Mouse (Mus musculus) midbrain, embryonic 13.5 days (tissue): ENCODE measurements around the gene M1ap. TPM values are rescaled to one million over a fixed set of nuclear protein-coding genes. Genes with fewer than 3 reads are reported as not detected.

Experiments
- ATAC-seq: fragments of 200-750 bp; cut with Nextera tagmentation; 2 replicates; pipeline ENCODE4 v1.8.0; 2017; ENCODE audit warnings: mild to moderate bottlenecking, moderate TSS enrichment, moderate library complexity
- H3K27ac ChIP-seq: fragments of 300-500 bp; sonication (generic); 2 replicates; pipeline ENCODE4 v1.5.1; 2015; ENCODE audit warnings: inconsistent platforms, mild to moderate bottlenecking, moderate library complexity
- H3K27me3 ChIP-seq: fragments of 300-500 bp; sonication (generic); 2 replicates; pipeline ENCODE4 v1.6.1; 2015; ENCODE audit warnings: mild to moderate bottlenecking, inconsistent platforms
- H3K36me3 ChIP-seq: fragments of 300-500 bp; sonication (generic); 2 replicates; pipeline ENCODE4 v1.6.1; 2015; ENCODE audit warnings: mild to moderate bottlenecking, inconsistent platforms
- H3K4me1 ChIP-seq: fragments of 300-500 bp; sonication (generic); replicated peaks from 2 replicates; pipeline ENCODE4 v1.6.1; 2015; ENCODE audit warnings: inconsistent platforms
- H3K4me2 ChIP-seq: fragments of 300-500 bp; sonication (generic); replicated peaks from 2 replicates; pipeline ENCODE4 v1.6.1; 2015; ENCODE audit warnings: moderate library complexity, mild to moderate bottlenecking, inconsistent platforms
- H3K4me3 ChIP-seq: fragments of 300-500 bp; sonication (generic); replicated peaks from 2 replicates; pipeline ENCODE4 v1.5.1; 2015; ENCODE audit warnings: mild to moderate bottlenecking, inconsistent platforms
- H3K9ac ChIP-seq: fragments of 300-500 bp; sonication (generic); replicated peaks from 2 replicates; pipeline ENCODE4 v1.6.1; 2015; ENCODE audit warnings: mild to moderate bottlenecking, inconsistent platforms
- H3K9me3 ChIP-seq: fragments of 300-500 bp; sonication (generic); 2 replicates; pipeline ENCODE4 v1.6.1; 2016; ENCODE audit warnings: mild to moderate bottlenecking, inconsistent platforms
- WGBS: fragments of 180-500 bp; shearing (Covaris S2); methylation state at CpG from one replicate; pipeline ENCODE4 v1.1.7; 2015; 5-methylcytosine and 5-hydroxymethylcytosine counted together
- polyA plus RNA-seq: library from polyadenylated mRNA; unstranded; fragments of >200 nt; fragmentation: Nextera tagmentation; extraction: Ambion mirVana; gene quantifications from 2 replicates; pipeline ENCODE4 v1.2.1, GENCODE M21; 2015

M1ap gene
- not detected in 2 replicates for polyA plus RNA-seq

GRCm38 (mm10) chr6:82946651-82947050 lies at the start of gene M1ap:
TSS of gene M1ap (plus strand) at chr6:82946902.
- H3K27ac ChIP-seq = no peak within 1 kb of the TSS
- H3K4me3 ChIP-seq = no peak within 1 kb of the TSS
- no peaks in the 10 kb centered on the region for H3K36me3 ChIP-seq
- H3K4me2 ChIP-seq = no peak within 1 kb of the TSS
- no peak within 1 kb of the TSS for H3K9ac ChIP-seq
- H3K9me3 ChIP-seq = no peaks in the 10 kb centered on the region
- ATAC-seq = no peak
- H3K4me1 ChIP-seq = no peaks in the 10 kb centered on the region
- WGBS = 75% methylated on average over 14 of the region's 14 CpGs
- H3K27me3 ChIP-seq = no peaks in the 10 kb centered on the region

DNA sequence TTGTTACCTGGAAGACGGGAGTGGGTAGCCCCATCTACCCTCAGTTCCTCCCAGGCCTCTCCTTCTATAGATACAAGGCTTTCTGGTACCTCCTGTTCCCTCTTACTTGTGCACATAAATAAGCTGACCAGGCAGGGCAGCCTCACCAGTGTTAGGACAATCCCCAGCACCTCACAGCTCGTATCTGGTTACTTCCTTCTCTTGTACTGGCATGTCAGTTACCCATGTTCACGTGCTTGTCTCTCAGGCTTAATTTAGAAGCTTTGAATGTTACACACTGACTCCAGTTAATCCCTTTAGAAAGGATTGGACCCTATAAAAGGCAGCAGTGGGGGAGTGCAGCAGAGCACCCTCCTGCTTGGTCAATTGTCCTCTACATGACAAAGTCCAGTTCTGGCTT lies 49.4 kb upstream of the M1ap start:
- Histone ChIP-seq H3K9me3 (no peaks in the 10 kb centered on the region), H3K4me3 (no peak overlapping the region), H3K4me1 (no peaks in the 10 kb centered on the region), H3K27me3 (no peaks in the 10 kb centered on the region), H3K27ac (no peak overlapping the region), H3K36me3 (no peaks in the 10 kb centered on the region), H3K9ac (no peak overlapping the region), H3K4me2 (no peak overlapping the region)
- no peak for ATAC-seq
- WGBS = 31% methylated on average over 3 of the region's 3 CpGs

DNA sequence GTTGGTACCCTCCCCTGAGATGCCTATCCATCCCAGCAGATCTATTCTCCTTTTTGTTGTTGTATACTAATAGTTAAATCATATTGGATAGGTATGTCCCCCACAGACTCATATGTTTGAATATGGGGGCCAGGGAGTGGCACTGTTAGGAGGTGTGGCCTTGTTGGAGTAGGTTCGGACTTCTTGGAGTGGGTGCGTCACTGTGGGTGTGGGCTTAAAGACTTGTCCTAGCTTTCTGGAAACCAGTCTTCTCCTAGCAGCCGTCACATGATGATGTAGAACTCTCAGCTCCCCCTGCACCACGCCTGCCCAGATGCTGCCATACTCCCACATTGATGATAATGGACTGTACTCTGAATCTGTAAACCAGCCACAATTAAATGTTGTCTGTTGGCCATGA lies 48.5 kb upstream of the M1ap start:
- no peak overlapping the region for H3K4me3 ChIP-seq
- H3K27me3 ChIP-seq = no peaks in the 10 kb centered on the region
- no peaks in the 10 kb centered on the region for H3K4me1 ChIP-seq
- H3K4me2 ChIP-seq = no peak overlapping the region
- no peaks in the 10 kb centered on the region for H3K36me3 ChIP-seq
- H3K27ac ChIP-seq = no peak overlapping the region
- H3K9ac ChIP-seq = no peak overlapping the region
- ATAC-seq = no peak
- WGBS = 90% methylated on average over 4 of the region's 4 CpGs
- no peaks in the 10 kb centered on the region for H3K9me3 ChIP-seq

DNA sequence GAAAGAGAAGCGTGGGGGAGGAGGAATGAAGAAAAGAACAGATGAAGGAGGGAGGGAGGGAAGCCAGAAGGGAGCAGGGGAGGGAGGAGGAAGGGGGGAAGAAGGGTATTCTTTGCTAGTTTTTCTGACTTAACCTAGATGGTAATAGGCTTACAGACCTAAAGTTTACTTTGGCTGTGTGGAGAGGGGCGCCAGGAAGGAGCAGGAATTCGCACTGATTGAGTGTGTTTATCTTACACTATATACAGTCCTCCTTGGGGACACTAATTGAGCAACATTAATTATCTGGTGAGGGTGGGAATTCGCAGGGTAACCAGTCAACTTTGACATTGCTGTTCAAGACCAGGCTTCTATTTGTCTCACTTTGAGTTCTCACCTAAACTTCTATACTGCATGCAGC lies 48.0 kb upstream of the M1ap start:
- no peak overlapping the region for H3K4me2 ChIP-seq
- no peaks in the 10 kb centered on the region for H3K9me3 ChIP-seq
- H3K27me3 ChIP-seq = 0 out of 2 replicates have a peak, but pooled peaks cover 3% of the 10 kb centered on the region
- no peaks in the 10 kb centered on the region for H3K4me1 ChIP-seq
- WGBS = 70% methylated on average over 4 of the region's 4 CpGs
- no peak overlapping the region for H3K4me3 ChIP-seq
- ATAC-seq = no peak
- H3K36me3 ChIP-seq = no peaks in the 10 kb centered on the region
- H3K27ac ChIP-seq = no peak overlapping the region
- no peak overlapping the region for H3K9ac ChIP-seq

GRCm38 (mm10) chr6:82902559-82902958 lies 44.1 kb upstream of the M1ap start:
- Histone ChIP-seq H3K9me3 (no peaks in the 10 kb centered on the region), H3K36me3 (no peaks in the 10 kb centered on the region)
- 87% methylated on average over 8 of the region's 8 CpGs for WGBS

GRCm38 (mm10) chr6:82906985-82907384 lies 39.7 kb upstream of the M1ap start:
- no peak overlapping the region for H3K4me3 ChIP-seq
- no peak for ATAC-seq
- H3K9me3 ChIP-seq = no peaks in the 10 kb centered on the region
- WGBS = 92% methylated on average over 3 of the region's 3 CpGs
- H3K27me3 ChIP-seq = 0 out of 2 replicates have a peak, but pooled peaks cover 3% of the 10 kb centered on the region
- no peak overlapping the region for H3K27ac ChIP-seq
- H3K4me2 ChIP-seq = no peak overlapping the region
- H3K36me3 ChIP-seq = no peaks in the 10 kb centered on the region
- H3K9ac ChIP-seq = no peak overlapping the region
- no peaks in the 10 kb centered on the region for H3K4me1 ChIP-seq

More at GRCm38 (mm10) chr6:82902559-82902958, 44.1 kb upstream of the M1ap start:
- no peak for ATAC-seq
- Histone ChIP-seq H3K27me3 (0 out of 2 replicates have a peak, but pooled peaks cover 3% of the 10 kb centered on the region), H3K4me1 (no peaks in the 10 kb centered on the region), H3K9ac (no peak overlapping the region), H3K4me2 (no peak overlapping the region), H3K27ac (no peak overlapping the region), H3K4me3 (no peak overlapping the region)

DNA sequence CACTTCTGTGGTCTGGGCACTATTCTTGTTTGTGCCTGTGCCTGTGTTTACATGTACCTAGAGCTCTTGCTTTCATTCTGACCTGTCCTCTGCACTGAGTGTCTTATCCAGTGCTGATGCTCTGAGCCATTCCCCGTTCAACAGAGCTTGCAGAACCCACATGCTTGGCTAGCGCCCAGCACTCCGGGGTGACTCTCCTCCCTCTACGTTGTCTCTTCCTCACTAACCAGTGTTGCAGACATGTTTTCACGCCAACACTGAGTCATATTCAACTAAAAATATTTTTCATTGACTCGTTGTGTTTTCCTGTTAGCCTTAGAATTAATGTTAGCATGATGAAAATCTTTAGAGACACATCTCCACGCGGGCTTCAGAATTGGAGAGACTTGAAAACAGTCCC lies 38.7 kb upstream of the M1ap start:
- H3K4me3 ChIP-seq = no peak overlapping the region
- no peaks in the 10 kb centered on the region for H3K4me1 ChIP-seq
- H3K27ac ChIP-seq = no peak overlapping the region
- no peaks in the 10 kb centered on the region for H3K9me3 ChIP-seq
- H3K27me3 ChIP-seq = 0 out of 2 replicates have a peak, but pooled peaks cover 3% of the 10 kb centered on the region
- no peak overlapping the region for H3K9ac ChIP-seq
- H3K4me2 ChIP-seq = no peak overlapping the region
- WGBS = 87% methylated on average over 8 of the region's 8 CpGs
- H3K36me3 ChIP-seq = peaks cover 3% of the 10 kb centered on the region; the same call in 1 of the 2 replicates
- no peak for ATAC-seq

DNA sequence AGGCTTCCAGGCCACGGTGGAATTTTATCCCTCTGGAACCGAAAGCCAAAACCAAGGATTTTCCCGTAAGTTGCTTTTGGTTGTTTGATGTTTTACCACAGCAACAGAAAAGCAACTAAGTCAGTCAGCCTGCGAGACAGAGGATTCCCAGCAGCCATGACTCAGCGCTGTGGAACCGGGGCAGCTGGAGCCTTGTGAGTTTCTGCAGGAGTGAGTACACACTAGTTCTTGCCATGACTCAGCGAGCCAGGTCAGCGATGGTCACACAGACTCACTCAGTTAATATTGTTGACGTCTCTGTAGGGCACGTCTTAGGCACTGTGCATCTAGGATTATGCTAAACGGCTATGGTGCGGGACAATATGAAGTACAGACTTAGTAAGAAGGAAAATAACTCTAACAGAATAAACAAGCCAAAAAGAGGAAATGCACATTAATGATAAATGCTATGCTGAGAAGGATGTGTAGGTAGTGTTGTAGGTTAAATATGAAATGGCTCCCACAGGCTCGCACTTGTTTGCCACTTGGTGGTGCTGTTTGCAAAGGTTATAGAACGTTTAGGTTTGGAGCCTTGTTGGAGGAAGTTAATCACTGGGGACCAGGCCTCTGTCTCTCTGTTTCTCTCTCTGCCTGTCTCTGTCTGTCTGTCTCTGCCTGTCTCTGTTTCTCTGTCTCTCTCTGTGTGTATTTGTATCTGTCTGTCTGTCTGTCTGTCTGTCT lies 37.4 kb upstream of the M1ap start:
- Histone ChIP-seq H3K27me3 (no peaks in the 10 kb centered on the region), H3K9me3 (no peaks in the 10 kb centered on the region), H3K4me3 (no peak overlapping the region), H3K4me2 (no peak overlapping the region), H3K36me3 (peaks cover 15% of the 10 kb centered on the region), H3K4me1 (no peaks in the 10 kb centered on the region), H3K27ac (no peak overlapping the region), H3K9ac (no peak overlapping the region)
- peak; percentile 68 for ATAC-seq
- 69% methylated on average over 14 of the region's 14 CpGs for WGBS

DNA sequence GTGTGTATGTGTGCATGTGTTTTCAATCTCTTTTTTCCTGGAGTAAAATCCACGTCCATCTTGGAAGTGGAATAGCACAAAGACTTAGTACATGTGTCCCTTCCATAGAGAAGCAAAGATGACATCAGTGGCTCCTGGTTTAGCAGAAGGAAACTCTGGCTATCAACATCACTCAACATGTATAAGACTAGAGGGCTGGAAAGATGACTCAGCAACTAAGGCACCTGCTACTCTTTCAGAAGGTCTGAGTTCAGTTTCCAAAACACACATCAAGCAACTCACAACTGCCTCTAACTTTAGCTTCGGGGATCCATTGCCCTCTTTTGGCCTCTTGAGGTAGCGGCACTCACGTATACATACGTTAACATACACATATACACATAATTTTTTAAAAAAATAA lies 35.4 kb upstream of the M1ap start:
- no peak overlapping the region for H3K9ac ChIP-seq
- ATAC-seq = no peak
- WGBS = 88% methylated on average over 5 of the region's 5 CpGs

DNA sequence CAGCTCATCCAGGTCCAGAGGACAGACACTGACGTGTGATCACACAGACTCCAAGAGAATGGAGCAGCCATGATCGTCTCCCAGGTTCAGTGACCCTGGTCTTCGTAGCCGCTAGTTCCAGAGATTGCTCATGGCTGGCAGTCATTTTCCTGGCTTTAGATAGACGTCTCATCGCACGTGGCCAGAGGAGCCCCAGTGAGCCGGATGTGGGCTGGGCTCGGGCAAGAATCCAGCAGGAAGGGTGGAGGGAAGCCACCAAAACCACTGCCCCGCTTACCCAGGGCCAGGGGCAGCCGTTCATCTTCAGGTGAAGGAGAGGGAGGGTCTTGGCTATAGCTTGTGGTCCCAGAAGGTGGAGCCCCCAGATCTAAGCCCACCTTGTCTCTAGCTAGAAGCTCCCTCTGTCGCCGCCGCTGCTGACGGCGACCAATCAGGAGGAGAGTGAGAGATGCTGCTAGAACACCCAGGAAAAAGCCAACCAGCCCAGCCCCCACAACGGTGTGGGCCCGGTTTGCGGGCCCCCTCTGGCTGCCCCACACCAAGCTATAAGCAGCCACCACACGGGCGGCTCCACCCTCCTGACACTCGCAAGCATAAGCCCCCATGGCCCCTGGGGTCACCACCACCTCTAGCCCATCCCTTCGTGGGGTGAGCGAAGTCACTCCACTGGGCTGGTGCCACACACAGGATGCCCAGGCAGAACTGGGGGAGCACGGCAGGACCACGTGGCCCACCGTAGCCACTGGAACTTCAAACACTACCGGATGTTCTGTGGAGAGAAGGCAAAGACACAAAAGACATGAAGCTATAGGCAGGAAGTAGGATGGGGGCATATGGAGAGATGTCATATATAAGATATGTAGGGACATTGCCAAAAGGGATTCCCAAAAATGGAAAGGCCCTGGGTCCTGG lies 33.1 kb upstream of the M1ap start:
- no peak for ATAC-seq
- peaks cover 4% of the 10 kb centered on the region; the same call in 1 of the 2 replicates for H3K27me3 ChIP-seq
- H3K4me1 ChIP-seq = no peaks in the 10 kb centered on the region
- no peak overlapping the region for H3K4me2 ChIP-seq
- no peaks in the 10 kb centered on the region for H3K9me3 ChIP-seq
- peaks cover 36% of the 10 kb centered on the region for H3K36me3 ChIP-seq
- no peak overlapping the region for H3K27ac ChIP-seq
- 86% methylated on average over 28 of the region's 28 CpGs for WGBS
- no peak overlapping the region for H3K9ac ChIP-seq
- H3K4me3 ChIP-seq = no peak overlapping the region

More for the DNA sequence above, 35.4 kb upstream of the M1ap start:
- Histone ChIP-seq H3K4me2 (no peak overlapping the region), H3K27ac (no peak overlapping the region), H3K9me3 (no peaks in the 10 kb centered on the region), H3K4me1 (no peaks in the 10 kb centered on the region), H3K4me3 (no peak overlapping the region), H3K36me3 (peaks cover 18% of the 10 kb centered on the region), H3K27me3 (no peaks in the 10 kb centered on the region)

GRCm38 (mm10) chr6:82915889-82916288 lies 30.8 kb upstream of the M1ap start:
- H3K27ac ChIP-seq = no peak overlapping the region
- H3K9me3 ChIP-seq = no peaks in the 10 kb centered on the region
- H3K4me1 ChIP-seq = no peaks in the 10 kb centered on the region
- peaks cover 46% of the 10 kb centered on the region for H3K36me3 ChIP-seq
- ATAC-seq = no peak
- no peak overlapping the region for H3K4me2 ChIP-seq
- no peak overlapping the region for H3K4me3 ChIP-seq
- 22% methylated on average over 3 of the region's 3 CpGs for WGBS
- H3K27me3 ChIP-seq = peaks cover 4% of the 10 kb centered on the region; the same call in 1 of the 2 replicates
- no peak overlapping the region for H3K9ac ChIP-seq

GRCm38 (mm10) chr6:82916459-82916858 lies 30.2 kb upstream of the M1ap start:
- H3K27ac ChIP-seq = no peak overlapping the region
- H3K4me3 ChIP-seq = no peak overlapping the region
- H3K9ac ChIP-seq = no peak overlapping the region
- H3K4me2 ChIP-seq = no peak overlapping the region
- H3K9me3 ChIP-seq = no peaks in the 10 kb centered on the region
- 91% methylated on average over 4 of the region's 4 CpGs for WGBS
- H3K36me3 ChIP-seq = peaks cover 46% of the 10 kb centered on the region
- peaks cover 4% of the 10 kb centered on the region; the same call in 1 of the 2 replicates for H3K27me3 ChIP-seq
- no peak for ATAC-seq
- H3K4me1 ChIP-seq = no peaks in the 10 kb centered on the region
